Mouse (Mus musculus): ENCODE results near the gene Eftud2. TPM values are rescaled to one million over a fixed set of nuclear protein-coding genes. Genes with fewer than 3 reads are reported as not detected.
A peak's percentile ranks its signal among the peaks of the same experiment; 100 is the strongest.

The Eftud2 gene
- total and polyA plus RNA-seq, 2 experiments from 2014 or later, result 36.6 to 59.1 TPM

DNA sequence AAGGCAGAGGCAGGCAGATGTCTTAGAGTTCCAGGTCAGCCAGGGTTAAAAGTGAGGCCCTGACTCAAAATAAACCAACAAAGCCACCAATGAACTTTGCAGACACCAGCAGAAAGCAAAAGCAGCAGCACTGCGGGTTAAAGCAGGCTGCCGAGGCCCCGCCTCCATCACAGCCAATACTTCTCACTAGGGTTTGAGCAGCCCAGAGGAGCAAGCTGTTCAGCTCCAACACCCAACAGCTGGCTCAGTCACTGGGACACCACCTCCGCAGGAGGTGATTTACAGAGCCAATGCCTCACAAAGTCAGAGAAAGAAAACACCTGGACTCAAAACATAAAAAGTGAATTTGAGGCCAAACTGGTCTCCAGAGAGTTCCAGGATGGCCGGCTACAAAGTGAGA is 77.3 kb downstream of the Eftud2 start:
- no peak overlapping the region for H3K4me3 ChIP-seq (ENCODE audit: low read depth, low read length)
- H3K9ac ChIP-seq (replicated peaks; ENCODE audit: low read depth, low read length), result no peak overlapping the region
- H3K4me2 ChIP-seq (ENCODE audit: low read depth, low read length), result no peak overlapping the region
- H3K4me1 ChIP-seq (ENCODE audit: control insufficient read depth, insufficient read depth), result peaks cover 8% of the 10 kb centered on the region
- ATAC-seq (ENCODE audit: insufficient read depth, low read depth), result no peak
- WGBS, result 79% methylated on average over 5 of the region's 5 CpGs
- H3K36me3 ChIP-seq (replicated peaks; ENCODE audit: control insufficient read depth, insufficient read depth, low read length), result peaks cover 43% of the 10 kb centered on the region
- no peak for DNase-seq (ENCODE audit: low spot score)
- no peaks in the 10 kb centered on the region for H3K27me3 ChIP-seq (ENCODE audit: control insufficient read depth, insufficient read depth, low read length)
- TF ChIP-seq CTCF (IDR thresholded peaks at IDR 0.05; ENCODE audit: low read depth) (no peak), EP300 (IDR thresholded peaks at IDR 0.05; ENCODE audit: low read depth) (no peak)
- no peaks in the 10 kb centered on the region for H3K9me3 ChIP-seq (replicated peaks; ENCODE audit: control insufficient read depth, low read length)
- H3K27ac ChIP-seq (ENCODE audit: low read depth), result no peak overlapping the region

DNA sequence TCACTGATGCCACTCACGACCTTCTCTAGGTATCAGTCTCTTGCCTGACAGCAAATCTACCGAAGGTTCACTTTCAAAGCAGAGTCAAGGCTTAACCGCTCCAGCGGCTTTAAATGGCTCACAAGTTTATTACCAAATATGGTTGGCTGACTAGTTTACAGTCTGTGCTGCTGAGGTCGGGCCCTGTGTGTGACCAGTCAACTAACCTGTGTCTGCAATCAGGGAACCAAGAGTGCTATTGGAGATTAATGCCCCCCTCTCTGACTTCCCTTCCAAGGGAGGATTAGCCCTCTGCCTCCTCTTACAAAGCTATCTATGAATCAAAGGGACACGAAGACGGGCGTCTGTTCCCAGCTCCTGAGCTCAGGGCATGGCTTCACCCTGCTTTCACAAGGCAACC is 86.6 kb downstream of the Eftud2 start:
- Histone ChIP-seq H3K4me2 (ENCODE audit: low read depth, low read length) (no peak overlapping the region), H3K9ac (replicated peaks; ENCODE audit: low read depth, low read length) (0 out of 2 replicates have a peak overlapping the region, but pooled peaks have one; percentile 10), H3K36me3 (replicated peaks; ENCODE audit: control insufficient read depth, insufficient read depth, low read length) (peaks cover 14% of the 10 kb centered on the region), H3K4me1 (ENCODE audit: control insufficient read depth, insufficient read depth) (peaks cover 23% of the 10 kb centered on the region), H3K27me3 (ENCODE audit: control insufficient read depth, insufficient read depth, low read length) (no peaks in the 10 kb centered on the region), H3K27ac (ENCODE audit: low read depth) (peak overlapping the region; percentile 72), H3K4me3 (ENCODE audit: low read depth, low read length) (no peak overlapping the region), H3K9me3 (replicated peaks; ENCODE audit: control insufficient read depth, low read length) (no peaks in the 10 kb centered on the region)
- WGBS, result 25% methylated on average over 8 of the region's 8 CpGs
- peak; percentile 39; the same call in 1 of the 2 replicates for ATAC-seq (ENCODE audit: insufficient read depth, low read depth)
- DNase-seq (ENCODE audit: low spot score), result no peak
- TF ChIP-seq CTCF (IDR thresholded peaks at IDR 0.05; ENCODE audit: low read depth), result no peak
- TF ChIP-seq EP300 (IDR thresholded peaks at IDR 0.05; ENCODE audit: low read depth), result no peak

DNA sequence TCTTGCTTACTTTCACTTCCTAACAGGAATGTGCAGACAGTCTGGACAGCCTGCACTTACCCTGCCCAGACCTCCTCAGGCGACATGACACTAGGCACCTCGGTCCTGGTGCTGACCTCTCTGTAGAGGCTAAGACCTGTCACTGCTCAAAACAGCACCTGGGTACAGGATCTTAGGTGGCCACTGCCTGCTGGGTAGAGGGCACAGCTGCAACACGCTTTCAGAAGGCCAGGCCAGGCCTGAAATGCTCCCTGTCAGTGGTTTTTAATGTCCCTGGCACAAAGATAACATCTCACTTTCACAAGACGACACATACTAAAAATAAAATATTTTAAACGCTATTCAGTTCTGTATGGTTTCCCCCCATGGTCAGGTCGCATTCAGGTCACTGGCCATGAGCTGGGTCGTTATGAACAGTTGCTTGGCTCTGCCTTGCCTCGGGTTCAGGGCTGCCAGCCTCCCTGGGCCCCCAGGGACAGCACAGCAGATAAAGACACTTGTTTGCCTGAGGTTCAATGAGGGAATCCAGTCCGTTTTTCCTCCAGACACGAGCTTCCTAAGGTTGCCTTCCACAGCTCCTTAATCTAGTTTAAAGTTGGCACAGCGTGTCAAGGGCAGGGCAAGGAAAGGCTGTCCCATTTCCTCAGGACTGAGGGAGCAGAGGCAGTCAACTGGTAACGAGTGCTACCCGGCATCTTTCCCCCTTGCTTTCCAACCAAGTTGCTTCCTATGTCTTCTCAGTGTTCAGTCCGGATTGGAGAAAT is 88.9 kb downstream of the Eftud2 start:
- ATAC-seq (ENCODE audit: insufficient read depth, low read depth), result peak; percentile 35; the same call in 1 of the 2 replicates
- H3K4me1 ChIP-seq (ENCODE audit: control insufficient read depth, insufficient read depth), result peaks cover 31% of the 10 kb centered on the region
- DNase-seq (ENCODE audit: low spot score), result no peak
- 0 out of 2 replicates have a peak, but pooled peaks cover 5% of the 10 kb centered on the region for H3K36me3 ChIP-seq (replicated peaks; ENCODE audit: control insufficient read depth, insufficient read depth, low read length)
- H3K4me2 ChIP-seq (ENCODE audit: low read depth, low read length), result peak overlapping the region; percentile 22; the same call in 1 of the 2 replicates
- H3K27me3 ChIP-seq (ENCODE audit: control insufficient read depth, insufficient read depth, low read length), result no peaks in the 10 kb centered on the region
- H3K27ac ChIP-seq (ENCODE audit: low read depth), result peak overlapping the region; percentile 71
- H3K4me3 ChIP-seq (ENCODE audit: low read depth, low read length), result no peak overlapping the region
- WGBS, result 22% methylated on average over 14 of the region's 14 CpGs
- H3K9ac ChIP-seq (replicated peaks; ENCODE audit: low read depth, low read length), result peak overlapping the region; percentile 10; the same call in 1 of the 2 replicates
- no peak for TF ChIP-seq CTCF (IDR thresholded peaks at IDR 0.05; ENCODE audit: low read depth)
- no peak for TF ChIP-seq EP300 (IDR thresholded peaks at IDR 0.05; ENCODE audit: low read depth)
- H3K9me3 ChIP-seq (replicated peaks; ENCODE audit: control insufficient read depth, low read length), result no peaks in the 10 kb centered on the region

Other genes with a start within 250 kb of the Eftud2 start
- gene Meioc, start 217.3 kb downstream of the Eftud2 start, total RNA-seq (2014; rRNA removed; ENCODE audit: low replicate concordance), result 0.04 TPM in 1 of 2 replicates, not detected in the other
- 0.12 and 0.15 TPM in 2 replicates for gene Meioc, start 217.3 kb downstream of the Eftud2 start, polyA plus RNA-seq (2015; fragmentation: Nextera tagmentation; extraction: Ambion mirVana)
- gene Ccdc43, start 183.2 kb downstream of the Eftud2 start, total RNA-seq (2014; rRNA removed; ENCODE audit: low replicate concordance), result 14.2 and 20.8 TPM in 2 replicates
- gene Ccdc43, start 183.2 kb downstream of the Eftud2 start, polyA plus RNA-seq (2015; fragmentation: Nextera tagmentation; extraction: Ambion mirVana), result 25.5 and 28.8 TPM in 2 replicates
- 7.4 and 13.6 TPM in 2 replicates for gene Adam11, start 119.5 kb downstream of the Eftud2 start, total RNA-seq (2014; rRNA removed; ENCODE audit: low replicate concordance)
- gene Adam11, start 119.5 kb downstream of the Eftud2 start, polyA plus RNA-seq (2015; fragmentation: Nextera tagmentation; extraction: Ambion mirVana), result 3.2 and 3.4 TPM in 2 replicates
- gene Gjc1, start 61.3 kb downstream of the Eftud2 start, total RNA-seq (2014; rRNA removed; ENCODE audit: low replicate concordance), result 19.2 and 29.4 TPM in 2 replicates
- 41.1 and 42.7 TPM in 2 replicates for gene Gjc1, start 61.3 kb downstream of the Eftud2 start, polyA plus RNA-seq (2015; fragmentation: Nextera tagmentation; extraction: Ambion mirVana)
- gene Higd1b, start 45.1 kb downstream of the Eftud2 start, total RNA-seq (2014; rRNA removed; ENCODE audit: low replicate concordance), result 4.6 and 38.7 TPM in 2 replicates
- gene Higd1b, start 45.1 kb downstream of the Eftud2 start, polyA plus RNA-seq (2015; fragmentation: Nextera tagmentation; extraction: Ambion mirVana), result 11.7 and 13.2 TPM in 2 replicates
- not detected in 2 replicates for gene Ccdc103, start 219 bp upstream of the Eftud2 start, total RNA-seq (2014; rRNA removed; ENCODE audit: low replicate concordance)
- gene Ccdc103, start 219 bp upstream of the Eftud2 start, polyA plus RNA-seq (2015; fragmentation: Nextera tagmentation; extraction: Ambion mirVana), result 0.66 and 0.75 TPM in 2 replicates
- not detected in 2 replicates for gene Fam187a, start 4.2 kb upstream of the Eftud2 start, total RNA-seq (2014; rRNA removed; ENCODE audit: low replicate concordance)
- not detected in 2 replicates for gene Fam187a, start 4.2 kb upstream of the Eftud2 start, polyA plus RNA-seq (2015; fragmentation: Nextera tagmentation; extraction: Ambion mirVana)
- 0.46 TPM in 1 of 2 replicates, not detected in the other for gene Gfap, start 19.9 kb upstream of the Eftud2 start, total RNA-seq (2014; rRNA removed; ENCODE audit: low replicate concordance)
- gene Gfap, start 19.9 kb upstream of the Eftud2 start, polyA plus RNA-seq (2015; fragmentation: Nextera tagmentation; extraction: Ambion mirVana), result 0.04 and 0.10 TPM in 2 replicates
- gene Kif18b, start 44.1 kb upstream of the Eftud2 start, total RNA-seq (2014; rRNA removed; ENCODE audit: low replicate concordance), result 9.6 and 24.5 TPM in 2 replicates
- 1.2 and 1.3 TPM in 2 replicates for gene Kif18b, start 44.1 kb upstream of the Eftud2 start, polyA plus RNA-seq (2015; fragmentation: Nextera tagmentation; extraction: Ambion mirVana)
- 1.1 TPM in 1 of 2 replicates, not detected in the other for gene C1ql1, start 65.7 kb upstream of the Eftud2 start, total RNA-seq (2014; rRNA removed; ENCODE audit: low replicate concordance)
- gene C1ql1, start 65.7 kb upstream of the Eftud2 start, polyA plus RNA-seq (2015; fragmentation: Nextera tagmentation; extraction: Ambion mirVana), result 0.10 TPM in 1 of 2 replicates, not detected in the other
- 47.6 and 63.6 TPM in 2 replicates for gene Nmt1, start 147.2 kb upstream of the Eftud2 start, total RNA-seq (2014; rRNA removed; ENCODE audit: low replicate concordance)
- 46.6 and 50.0 TPM in 2 replicates for gene Nmt1, start 147.2 kb upstream of the Eftud2 start, polyA plus RNA-seq (2015; fragmentation: Nextera tagmentation; extraction: Ambion mirVana)
- 53.5 and 64.0 TPM in 2 replicates for gene Dcakd, start 147.3 kb upstream of the Eftud2 start, total RNA-seq (2014; rRNA removed; ENCODE audit: low replicate concordance)
- gene Dcakd, start 147.3 kb upstream of the Eftud2 start, polyA plus RNA-seq (2015; fragmentation: Nextera tagmentation; extraction: Ambion mirVana), result 45.2 and 50.4 TPM in 2 replicates
- gene Plcd3, start 220.7 kb upstream of the Eftud2 start, total RNA-seq (2014; rRNA removed; ENCODE audit: low replicate concordance), result 27.0 and 38.9 TPM in 2 replicates
- 14.5 and 16.3 TPM in 2 replicates for gene Plcd3, start 220.7 kb upstream of the Eftud2 start, polyA plus RNA-seq (2015; fragmentation: Nextera tagmentation; extraction: Ambion mirVana)
- 16.3 and 20.0 TPM in 2 replicates for gene Acbd4, start 220.7 kb upstream of the Eftud2 start, total RNA-seq (2014; rRNA removed; ENCODE audit: low replicate concordance)
- 21.6 and 22.2 TPM in 2 replicates for gene Acbd4, start 220.7 kb upstream of the Eftud2 start, polyA plus RNA-seq (2015; fragmentation: Nextera tagmentation; extraction: Ambion mirVana)
- gene Hexim1, start 235.2 kb upstream of the Eftud2 start, total RNA-seq (2014; rRNA removed; ENCODE audit: low replicate concordance), result 9.0 and 11.0 TPM in 2 replicates
- 3.2 and 3.3 TPM in 2 replicates for gene Hexim1, start 235.2 kb upstream of the Eftud2 start, polyA plus RNA-seq (2015; fragmentation: Nextera tagmentation; extraction: Ambion mirVana)

All from heart, postnatal 0 days (tissue).